Mouse (Mus musculus): ENCODE measurements around the gene Copb1. TPM values are rescaled to one million over a fixed set of nuclear protein-coding genes. Genes with fewer than 3 reads are reported as not detected.
"Not testable (repeated sequence)": the region's sequence is repeated elsewhere in the genome, so short reads cannot be mapped to it uniquely, and the experiment has no call there.

Copb1 gene
- total RNA-seq, 2 experiments from 2014 or later: 20.3 to 23.3 TPM

DNA sequence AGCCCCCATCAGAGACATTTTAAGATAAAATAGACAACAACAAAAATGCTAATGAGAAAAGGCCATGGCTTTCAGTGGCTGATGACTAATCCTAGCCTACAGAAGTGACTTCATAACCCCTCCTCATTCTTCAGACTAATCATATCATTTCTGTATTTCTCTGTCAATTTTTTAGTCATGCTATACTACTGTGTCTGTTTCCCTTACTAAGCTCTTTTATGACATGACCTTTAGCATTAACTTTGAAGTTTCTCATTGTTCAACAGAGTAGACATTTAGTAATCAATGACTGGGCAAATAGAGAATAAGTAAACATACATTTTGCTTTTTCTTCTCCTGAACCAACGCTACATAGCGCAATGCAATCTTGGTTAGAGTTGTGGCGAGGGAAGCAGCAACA lies 22.7 kb downstream of the Copb1 start:
- no peak for DNase-seq
- intact Hi-C loops (cut with DNase I): no loop called here

DNA sequence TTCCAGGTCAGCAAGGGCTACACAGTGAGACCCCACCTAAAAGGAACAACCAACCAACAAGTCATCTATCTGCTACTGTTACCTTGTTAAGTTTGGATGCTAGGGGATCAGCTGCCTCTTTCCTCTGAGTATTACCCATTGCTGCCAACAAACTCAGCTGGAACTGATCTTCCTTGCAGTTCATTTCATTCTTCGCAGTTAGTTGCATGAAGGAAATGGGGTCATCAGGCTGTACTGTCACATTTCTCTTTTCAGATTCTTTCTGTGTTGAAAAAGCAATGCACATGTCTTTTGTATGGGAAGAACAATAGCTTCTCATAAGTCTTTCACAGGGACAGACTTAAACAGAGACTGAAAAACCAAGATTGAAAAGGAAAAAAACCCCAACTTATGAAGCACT lies 28.0 kb downstream of the Copb1 start:
- no peak for DNase-seq
- intact Hi-C loops (cut with DNase I): no loop called here

DNA sequence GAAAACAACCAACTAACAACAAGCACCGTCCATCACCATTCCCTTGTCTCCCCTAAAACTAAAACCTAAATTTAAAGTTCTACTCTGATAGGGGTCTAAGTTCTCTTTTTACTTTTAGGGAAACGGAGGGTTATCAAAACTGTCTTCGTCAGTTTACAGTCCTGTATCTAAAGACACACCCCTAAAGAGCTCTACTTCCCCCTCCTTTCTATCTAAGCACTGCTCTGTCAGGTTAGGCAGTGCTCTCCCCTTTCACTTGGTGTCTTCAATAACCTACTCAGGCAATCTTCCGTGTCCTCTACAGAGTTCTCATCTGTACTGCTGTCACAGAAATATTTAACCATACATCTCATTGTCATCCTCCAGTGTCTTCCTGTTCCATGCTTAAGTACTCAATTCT lies 34.1 kb downstream of the Copb1 start:
- no peak for DNase-seq
- intact Hi-C loops (cut with DNase I): no loop called here

DNA sequence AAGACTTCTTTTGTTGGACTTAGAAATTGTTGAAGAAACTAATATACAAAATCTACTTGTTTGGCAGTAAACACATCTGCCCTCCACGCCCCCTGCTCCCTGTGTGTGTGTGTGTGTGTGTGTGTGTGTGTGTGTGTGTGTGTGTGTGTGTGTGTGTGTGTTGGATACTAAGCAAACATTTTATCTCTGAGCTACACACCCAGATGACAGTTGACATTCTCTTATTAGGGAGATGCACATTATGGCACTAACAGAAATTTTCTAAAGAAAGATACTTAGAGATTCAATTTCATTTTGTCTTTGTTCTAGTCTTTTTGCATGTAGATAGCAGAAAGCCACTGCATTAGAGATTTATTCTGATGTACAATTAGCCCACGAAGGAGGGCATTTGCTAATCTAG lies 37.6 kb downstream of the Copb1 start:
- intact Hi-C loops (cut with DNase I): no loop called here
- DNase-seq: no peak

DNA sequence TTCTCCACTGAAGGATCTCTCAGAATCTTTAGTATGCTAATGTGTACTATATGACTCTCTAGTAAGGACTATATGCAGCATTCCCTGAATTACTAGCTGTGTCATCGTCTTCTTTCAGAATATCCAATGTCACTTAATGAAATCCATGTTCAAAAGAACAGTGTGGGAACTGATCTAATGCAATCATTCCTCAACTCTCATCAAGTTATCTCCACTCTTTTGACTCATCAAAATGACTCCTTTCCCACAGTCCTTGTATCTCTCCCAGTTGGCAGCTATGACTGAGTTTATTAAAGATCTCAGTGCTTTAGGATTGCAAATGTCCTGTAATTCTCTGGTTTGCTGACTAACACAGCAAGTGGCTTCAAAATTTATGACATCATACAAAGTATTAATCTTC lies 40.1 kb downstream of the Copb1 start:
- intact Hi-C loops (cut with DNase I): loop anchor here (5.0 kb wide), 1 partner anchor 97 kb away; the partner anchor contains the start of gene Rras2
- DNase-seq: no peak

DNA sequence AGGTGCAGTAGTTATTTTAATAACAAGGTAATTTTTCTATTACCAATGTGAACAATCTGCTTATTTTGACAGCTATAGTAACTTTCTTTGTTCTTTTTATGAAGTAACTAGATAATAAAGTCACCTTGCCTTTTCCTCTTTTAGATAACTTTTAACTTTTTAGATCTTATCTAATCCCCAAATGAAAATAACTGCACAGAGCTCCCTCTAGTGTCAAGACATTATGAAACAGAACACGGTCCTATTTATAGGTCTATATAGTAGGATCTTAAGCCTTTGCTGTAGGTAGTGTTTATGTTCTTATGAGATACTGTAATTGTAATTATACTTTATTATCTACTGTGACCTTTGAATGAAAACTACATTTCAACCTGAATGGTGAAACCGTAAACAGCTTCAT lies 41.0 kb downstream of the Copb1 start:
- DNase-seq: no peak
- intact Hi-C loops (cut with DNase I): loop anchor here (2.0 to 5.0 kb wide), 2 partner anchors 96 to 149 kb away; partner anchors contain the start of gene Rras2

DNA sequence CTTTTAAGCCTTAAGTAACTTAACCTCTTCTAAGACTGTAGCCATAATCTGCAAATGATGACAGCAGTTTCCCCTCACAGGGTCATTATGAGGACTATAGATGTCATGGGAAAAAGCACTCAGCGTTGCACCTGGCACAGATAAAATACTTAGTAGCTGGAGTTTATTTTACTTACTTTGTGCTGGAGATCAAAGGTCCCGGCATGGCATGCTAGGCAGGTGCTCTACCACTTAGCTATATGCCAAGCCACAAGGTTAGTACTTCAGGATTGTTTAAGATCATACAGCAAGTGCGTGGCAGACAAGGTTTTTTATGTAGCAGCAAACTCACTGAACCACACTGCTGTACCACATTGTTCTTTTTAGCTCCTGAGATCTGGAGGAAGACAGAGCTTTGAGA lies 43.9 kb downstream of the Copb1 start:
- intact Hi-C loops (cut with DNase I): loop anchor here (5.0 kb wide), 1 partner anchor 93 kb away; the partner anchor contains the start of gene Rras2
- no peak for DNase-seq

DNA sequence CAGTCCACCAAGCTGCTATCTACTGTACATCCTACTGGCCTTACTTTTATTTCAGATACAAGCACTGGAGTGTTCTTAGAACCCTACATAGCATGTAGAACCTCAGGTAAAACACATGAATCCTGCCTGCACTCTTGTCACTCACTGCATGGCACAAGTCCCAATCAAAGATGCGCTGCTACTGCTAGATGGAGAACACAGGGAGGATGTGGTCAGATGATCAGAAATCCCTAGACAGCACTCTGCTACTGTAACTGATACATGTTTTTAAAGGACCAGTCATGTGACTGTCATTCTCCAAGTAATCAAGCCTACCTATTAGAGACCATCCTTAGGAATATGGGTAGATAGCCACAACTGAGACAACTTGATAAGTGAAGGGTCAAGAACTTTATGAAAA lies 44.7 kb downstream of the Copb1 start:
- no peak for DNase-seq
- intact Hi-C loops (cut with DNase I): loop anchor here (5.0 kb wide), 1 partner anchor 93 kb away; the partner anchor contains the start of gene Rras2

DNA sequence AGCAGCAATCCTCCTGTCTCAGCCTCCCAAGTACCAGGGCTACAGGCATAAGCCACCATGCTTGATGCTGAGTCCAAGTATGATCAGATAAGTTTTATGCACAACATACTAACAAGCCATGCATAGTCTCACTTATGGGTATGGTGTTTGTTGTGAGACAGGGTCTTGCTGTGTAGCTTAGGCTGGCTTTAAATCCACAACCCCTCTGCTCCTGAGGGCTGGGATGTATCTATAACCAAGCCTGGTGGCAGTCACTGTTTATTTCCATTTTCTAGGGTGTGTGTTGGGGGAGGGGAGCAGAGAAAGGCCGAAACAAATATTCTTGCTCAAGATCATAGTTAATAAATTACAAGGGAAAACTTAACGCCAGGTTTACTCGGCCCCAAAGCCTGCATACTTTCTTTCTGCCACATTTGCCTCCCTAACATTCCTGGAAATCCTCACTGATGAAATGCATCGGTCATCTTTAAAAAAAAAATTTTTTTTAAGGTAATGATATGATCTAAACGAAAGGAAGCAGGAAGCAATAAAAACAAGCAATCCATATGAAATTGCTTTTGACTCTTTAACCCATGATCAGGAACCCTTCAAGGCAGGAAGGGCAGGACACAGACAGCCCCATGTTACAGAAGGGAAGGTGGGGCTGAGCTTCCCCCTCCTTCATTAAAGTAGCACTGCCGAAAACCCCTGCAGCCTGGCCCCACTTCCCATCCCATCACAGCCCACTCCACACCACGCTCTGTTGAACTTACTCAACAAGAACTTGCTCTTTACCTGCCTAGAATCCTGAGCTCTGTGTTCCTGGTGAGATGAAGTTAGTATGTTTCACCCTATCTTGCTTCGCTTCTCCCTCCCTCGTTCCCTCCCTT lies 50.8 kb downstream of the Copb1 start:
- intact Hi-C loops (cut with DNase I): no loop called here
- no peak for DNase-seq

DNA sequence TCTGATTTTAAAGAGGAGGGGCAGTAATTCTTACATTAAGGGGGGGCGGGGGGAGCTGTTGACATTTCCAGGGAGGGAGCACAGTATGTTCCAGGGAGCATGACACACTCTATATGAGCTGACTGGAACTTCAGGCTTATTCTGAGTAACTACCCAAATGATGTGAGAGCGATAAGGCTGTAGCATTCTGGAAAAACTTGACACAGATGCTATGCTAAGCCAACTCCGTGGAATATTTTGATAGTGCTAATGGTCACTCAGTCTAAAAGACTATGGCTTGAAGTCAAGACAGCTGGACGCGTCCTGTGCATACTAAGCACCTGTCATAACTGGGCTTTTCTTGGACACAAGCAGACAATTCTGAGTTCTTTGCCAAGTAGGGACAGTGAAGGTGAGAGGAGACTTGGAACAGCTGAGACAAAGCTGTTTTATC lies 51.5 kb downstream of the Copb1 start:
- DNase-seq: no peak
- intact Hi-C loops (cut with DNase I): no loop called here

DNA sequence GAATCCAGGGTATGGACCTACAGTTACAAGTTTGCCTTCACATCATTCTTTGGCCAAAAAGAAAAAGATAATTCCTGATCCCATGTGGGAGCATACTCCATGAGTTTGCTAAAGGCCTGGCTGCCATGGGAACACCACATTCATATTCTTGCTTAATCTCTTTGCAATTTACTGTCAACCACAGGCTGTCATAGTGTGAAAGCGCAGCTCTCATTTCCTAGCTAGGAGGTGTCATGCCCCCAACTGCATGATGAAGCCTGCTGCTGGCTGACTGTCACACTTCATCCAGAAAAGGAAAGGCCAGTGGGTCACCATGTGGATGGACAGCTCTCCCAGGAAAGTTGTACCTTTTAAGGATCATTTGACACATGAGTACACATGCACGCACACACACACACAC lies 53.9 kb downstream of the Copb1 start:
- intact Hi-C loops (cut with DNase I): no loop called here
- no peak for DNase-seq

DNA sequence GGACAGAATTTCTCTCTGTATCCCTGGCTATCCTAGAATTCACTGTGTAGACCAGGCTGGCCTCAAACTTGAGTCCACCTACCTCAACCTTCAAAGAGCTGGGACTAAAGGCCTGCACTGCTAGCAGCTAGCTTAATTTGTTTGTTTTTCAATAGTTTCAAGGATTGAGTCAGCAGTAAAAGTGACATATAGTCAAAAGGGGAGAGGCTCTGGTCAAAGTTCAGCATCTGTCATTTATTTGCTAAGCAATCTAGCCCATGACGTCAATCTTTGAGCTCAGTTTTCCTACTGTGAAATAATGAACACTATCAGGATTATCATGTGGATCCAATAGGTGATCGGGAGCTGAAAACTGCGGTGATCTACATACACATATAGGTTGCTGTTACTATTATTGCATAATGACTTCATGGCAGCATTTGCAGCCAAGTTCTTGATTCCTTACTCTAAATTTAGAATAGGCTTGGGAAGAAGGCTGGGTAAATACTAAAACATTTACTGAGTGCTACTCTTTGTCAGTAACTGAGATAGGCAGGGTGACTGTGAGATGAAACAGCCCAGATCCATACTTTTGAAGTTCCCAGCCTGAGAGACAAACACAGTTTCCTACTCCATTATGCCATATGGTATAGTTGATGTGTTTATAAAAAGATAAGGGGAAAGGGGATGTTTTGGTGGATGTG lies 54.9 kb downstream of the Copb1 start:
- intact Hi-C loops (cut with DNase I): no loop called here
- no peak for DNase-seq

DNA sequence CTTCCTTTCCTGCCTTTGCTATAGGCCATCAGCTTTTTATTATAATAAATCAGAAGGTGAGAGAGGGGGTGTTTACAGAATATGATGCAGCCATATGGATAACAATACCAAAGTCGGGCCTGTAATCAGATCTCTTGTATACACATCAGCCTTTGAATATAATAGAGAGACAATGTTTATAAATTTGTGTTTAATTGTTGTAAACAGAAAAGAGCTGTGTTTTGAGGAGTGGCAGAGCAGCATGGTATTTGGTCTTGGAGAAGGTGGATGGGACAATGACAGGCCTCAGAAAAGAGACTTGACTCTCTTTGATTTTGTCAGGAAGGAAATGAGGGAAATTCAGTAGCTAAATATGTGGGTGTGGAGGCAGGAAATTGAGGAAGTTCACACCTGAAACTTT lies 56.3 kb downstream of the Copb1 start:
- no peak for DNase-seq
- intact Hi-C loops (cut with DNase I): no loop called here

DNA sequence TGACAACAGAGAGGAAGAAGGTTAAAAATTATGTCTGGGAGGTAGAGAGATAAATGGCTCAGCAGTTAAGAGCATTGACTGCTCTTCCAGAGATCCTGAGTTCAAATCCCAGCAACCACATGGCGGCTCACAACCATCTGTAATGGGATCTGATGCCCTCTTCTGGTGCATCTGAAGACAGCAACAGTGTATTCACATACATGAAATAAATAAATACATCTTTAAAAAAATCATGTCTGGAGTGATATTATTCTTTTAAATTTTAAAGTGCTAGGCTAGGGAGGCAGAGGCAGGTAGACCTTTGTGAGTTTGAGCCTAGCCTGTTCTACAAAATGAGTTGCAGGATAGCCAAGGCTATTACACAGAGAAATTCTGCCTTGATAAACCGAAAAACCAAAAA lies 57.9 kb downstream of the Copb1 start:
- intact Hi-C loops (cut with DNase I); DNase-seq: not testable (repeated sequence)

DNA sequence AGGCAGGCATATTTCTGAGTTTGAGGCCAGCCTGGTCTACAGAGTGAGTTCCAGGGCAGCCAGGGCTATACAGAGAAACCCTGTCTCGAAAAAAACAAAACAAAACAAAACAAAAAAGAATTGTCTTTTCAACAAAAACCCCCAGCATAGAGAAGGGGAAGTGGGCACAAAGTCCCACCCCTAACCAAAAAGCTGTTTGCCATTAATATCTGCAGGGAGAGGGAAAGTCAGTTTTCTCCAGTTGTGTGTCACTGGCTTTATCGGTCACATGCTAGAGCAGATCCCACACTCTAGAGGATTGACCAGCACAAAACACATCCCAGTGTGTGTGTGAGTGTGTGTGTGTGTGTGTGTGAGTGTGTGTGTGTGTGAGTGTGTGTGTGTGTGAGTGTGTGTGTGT lies 59.7 kb downstream of the Copb1 start:
- DNase-seq; intact Hi-C loops (cut with DNase I): not testable (repeated sequence)

DNA sequence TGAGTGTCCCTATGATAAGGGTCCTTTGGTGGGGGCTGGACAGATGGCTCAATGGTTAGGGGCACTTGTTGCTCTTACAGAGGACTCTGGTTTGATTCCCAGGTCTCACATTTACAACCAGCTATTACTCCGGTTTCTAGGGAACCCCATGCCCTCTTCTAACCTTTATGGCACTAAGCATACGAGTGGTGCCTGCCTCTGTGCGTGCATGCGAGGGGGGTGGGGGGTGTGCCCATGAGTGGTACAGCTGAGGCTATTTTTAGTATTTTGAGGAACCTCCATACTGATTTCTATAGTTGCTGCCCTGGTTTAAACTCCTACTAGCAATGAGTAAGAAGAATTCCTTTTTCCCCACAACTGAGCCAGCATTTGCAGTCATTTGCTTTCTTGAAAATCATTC lies 60.3 kb downstream of the Copb1 start:
- intact Hi-C loops (cut with DNase I): no loop called here

DNA sequence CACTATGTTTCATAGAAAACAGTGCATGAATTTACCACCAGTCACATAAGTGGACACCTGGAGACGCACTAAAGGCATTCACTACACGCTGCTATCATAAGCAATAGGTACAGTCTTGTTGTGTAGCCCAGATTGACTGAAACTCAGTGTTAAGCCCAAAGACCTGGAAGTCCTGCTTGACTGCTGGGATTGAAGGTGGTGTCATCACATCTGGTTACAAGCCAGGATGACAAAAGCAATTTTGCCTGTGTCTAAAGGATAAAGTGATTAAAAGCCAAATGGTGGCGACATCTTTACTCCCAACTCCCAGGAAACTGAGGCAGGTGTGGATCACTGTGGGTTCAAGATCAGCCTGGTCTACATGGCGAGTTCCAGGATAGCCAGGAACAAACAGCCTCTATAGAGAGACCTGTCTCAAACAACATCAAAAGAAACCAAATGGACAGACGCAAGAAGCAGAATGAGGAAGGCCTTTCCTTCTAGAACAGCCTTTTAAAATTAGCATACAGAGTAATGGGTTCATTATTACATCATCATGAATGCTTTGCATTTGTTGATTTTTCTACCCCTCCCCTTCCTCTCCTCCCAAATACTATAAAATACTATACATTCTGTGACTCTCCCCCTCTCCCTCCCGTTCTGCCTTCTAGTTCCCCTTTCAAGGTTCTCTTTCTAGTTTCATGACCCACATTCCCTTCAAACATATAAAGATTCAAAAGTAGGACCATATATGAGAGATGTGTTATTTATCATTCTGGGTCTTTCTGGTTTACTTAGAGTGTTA lies 61.0 kb downstream of the Copb1 start:
- DNase-seq: no peak

More for the DNA sequence above, 60.3 kb downstream of the Copb1 start:
- DNase-seq: no peak

DNA sequence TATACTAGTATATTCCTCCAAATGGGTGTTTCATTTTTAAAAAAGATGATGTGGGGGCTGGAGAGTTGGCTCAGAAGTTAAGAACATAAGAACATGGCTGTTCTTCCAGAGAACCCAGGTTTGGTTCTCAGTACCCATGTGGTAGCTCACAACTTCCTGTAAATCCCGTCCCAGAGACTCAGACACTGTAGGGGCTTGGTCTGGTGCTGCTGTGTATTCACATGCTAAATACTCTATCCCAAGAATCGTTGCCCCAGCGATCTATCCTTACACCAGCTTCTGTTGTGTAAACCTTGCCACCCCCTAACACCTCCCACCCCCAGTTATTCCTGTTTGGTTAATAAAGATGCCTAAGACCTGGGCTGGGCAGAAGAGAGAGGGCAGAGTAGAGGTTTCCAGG lies 61.9 kb downstream of the Copb1 start:
- intact Hi-C loops (cut with DNase I): no loop called here
- DNase-seq: no peak

More for the DNA sequence above, 61.0 kb downstream of the Copb1 start:
- intact Hi-C loops (cut with DNase I): no loop called here

DNA sequence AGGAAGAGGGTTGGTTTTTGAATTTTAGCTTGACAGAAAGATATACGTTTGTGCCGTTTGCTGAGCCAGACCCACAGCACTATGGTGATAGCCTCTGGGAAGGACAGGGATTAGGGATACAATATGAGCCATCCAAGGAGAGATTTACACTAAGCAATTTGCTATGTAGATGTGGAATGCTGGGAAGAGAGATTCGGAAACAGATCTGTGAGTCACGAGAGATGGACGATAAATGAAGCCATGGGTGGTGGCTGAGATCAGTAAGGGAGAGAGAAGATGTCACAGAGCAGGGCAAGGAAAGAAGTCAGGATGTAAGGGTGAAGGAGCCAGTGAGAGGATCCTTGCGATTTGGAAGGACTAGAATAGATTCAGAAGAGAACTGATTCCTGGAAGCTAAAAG lies 71.1 kb downstream of the Copb1 start:
- intact Hi-C loops (cut with DNase I): loop anchor here (5.0 kb wide), 1 partner anchor 66 kb away; the partner anchor contains the start of gene Rras2
- DNase-seq: no peak

DNA sequence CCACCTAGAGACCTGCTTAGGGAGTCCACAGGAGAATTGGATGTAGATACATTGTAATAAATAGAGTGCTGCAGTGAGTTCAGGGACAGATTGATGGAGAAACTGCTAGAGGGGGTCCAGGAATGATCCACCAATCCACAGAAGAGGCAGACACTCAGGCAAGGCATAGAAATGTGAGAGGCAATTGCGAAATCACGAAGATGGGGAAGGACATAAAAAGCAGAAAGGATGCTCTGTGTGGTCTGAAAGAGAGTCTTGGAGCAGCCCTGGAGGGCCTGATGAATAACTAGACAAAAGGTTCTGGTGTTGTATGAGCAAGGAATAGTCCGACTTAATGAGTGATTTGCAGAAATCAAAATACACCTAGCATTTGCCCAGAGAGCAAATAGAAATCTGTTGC lies 71.8 kb downstream of the Copb1 start:
- DNase-seq: no peak
- intact Hi-C loops (cut with DNase I): loop anchor here (5.0 kb wide), 1 partner anchor 65 kb away; the partner anchor contains the start of gene Rras2

DNA sequence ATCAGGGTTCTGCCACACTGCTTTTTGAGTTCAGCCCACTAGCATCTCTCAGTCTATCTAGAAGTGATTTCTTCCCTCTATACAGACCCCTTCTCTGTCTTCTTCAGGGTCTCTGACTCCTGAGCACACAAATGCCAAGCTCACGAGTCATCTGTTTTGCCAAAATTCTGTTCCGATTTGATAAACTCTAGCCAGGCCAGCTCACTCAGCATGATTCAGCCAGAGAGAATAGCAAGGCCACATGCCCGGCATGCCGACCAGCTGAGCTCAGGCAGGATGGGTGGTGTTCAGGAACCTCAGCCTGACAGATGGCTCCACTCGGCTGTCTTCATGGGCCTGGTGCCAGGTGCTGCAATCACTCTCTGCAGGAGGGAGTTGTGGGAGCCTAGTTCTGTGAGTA lies 73.1 kb downstream of the Copb1 start:
- intact Hi-C loops (cut with DNase I): loop anchor here (5.0 kb wide), 1 partner anchor 64 kb away; the partner anchor contains the start of gene Rras2
- DNase-seq: peak; percentile 73 to 84

All from gastrocnemius, postnatal 36 days (tissue).